Mouse (Mus musculus) c-Kit-positive CD71-positive TER-119-negative erythroid progenitor cells, embryonic 14.5 days (primary cell): ENCODE data around the gene Pex13.
"Not testable (repeated sequence)": the region's sequence is repeated elsewhere in the genome, so short reads cannot be mapped to it uniquely, and the experiment has no call there.

Experiments used
- DNase-seq: peaks from one replicate; pipeline ENCODE4 v3.0.0-alpha.2; 2013; ENCODE audit warnings: low read depth

Gene Pex13

DNA sequence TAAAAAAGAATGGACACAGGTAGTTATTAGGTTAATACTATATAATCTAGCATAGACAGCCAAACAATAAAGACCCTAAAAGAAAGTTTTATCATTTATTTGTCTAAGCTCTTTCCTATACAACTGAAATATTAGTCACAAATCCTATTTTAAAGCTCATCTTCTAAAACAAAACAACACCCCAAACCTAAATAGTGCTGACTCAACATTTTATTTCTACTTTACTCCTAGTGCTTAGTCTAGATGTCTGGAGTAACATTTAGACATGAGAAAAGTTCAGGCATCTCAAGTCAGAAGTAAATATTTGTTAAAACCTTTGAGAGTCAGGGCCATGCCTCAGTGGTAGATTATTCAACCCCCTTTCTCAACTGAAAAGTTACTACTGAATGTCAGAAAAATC, 18.3 kb downstream of the Pex13 start:
- DNase-seq: no peak

DNA sequence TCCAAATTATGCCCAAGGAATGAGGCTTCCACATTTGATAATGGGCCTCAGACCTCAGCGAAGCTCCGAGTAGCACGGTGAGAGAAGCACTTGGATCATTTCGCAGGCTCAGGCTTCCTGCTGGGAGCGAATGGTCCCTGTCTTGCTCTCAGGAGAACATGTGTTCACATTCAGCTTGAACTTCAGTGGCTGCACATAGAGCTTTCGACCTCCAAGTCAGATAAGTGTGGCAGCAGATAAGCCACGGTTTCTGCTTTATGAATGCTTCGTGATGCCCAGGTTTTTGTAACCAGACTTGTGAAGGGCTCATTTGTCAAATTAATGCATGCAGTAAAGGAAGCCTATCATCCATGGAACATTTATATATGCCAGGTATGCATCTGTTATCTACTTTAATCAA, 31.2 kb downstream of the Pex13 start:
- no peak for DNase-seq

DNA sequence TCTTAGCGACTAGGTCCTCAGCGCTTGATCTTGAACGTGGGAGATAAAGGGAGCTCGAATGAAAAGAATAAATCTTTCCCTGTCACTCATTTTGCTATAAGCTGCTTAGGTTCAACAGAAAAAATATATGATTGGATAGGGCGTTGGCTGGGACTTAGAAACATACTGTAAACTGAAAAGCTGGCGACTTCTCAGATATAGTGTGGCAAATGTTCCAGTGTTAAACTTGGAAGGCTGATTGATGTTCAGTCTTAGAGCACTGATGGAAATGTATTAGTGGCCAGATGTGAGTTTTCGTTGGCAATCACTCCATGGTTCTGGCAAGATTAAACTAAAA, 31.9 kb downstream of the Pex13 start:
- DNase-seq: no peak

DNA sequence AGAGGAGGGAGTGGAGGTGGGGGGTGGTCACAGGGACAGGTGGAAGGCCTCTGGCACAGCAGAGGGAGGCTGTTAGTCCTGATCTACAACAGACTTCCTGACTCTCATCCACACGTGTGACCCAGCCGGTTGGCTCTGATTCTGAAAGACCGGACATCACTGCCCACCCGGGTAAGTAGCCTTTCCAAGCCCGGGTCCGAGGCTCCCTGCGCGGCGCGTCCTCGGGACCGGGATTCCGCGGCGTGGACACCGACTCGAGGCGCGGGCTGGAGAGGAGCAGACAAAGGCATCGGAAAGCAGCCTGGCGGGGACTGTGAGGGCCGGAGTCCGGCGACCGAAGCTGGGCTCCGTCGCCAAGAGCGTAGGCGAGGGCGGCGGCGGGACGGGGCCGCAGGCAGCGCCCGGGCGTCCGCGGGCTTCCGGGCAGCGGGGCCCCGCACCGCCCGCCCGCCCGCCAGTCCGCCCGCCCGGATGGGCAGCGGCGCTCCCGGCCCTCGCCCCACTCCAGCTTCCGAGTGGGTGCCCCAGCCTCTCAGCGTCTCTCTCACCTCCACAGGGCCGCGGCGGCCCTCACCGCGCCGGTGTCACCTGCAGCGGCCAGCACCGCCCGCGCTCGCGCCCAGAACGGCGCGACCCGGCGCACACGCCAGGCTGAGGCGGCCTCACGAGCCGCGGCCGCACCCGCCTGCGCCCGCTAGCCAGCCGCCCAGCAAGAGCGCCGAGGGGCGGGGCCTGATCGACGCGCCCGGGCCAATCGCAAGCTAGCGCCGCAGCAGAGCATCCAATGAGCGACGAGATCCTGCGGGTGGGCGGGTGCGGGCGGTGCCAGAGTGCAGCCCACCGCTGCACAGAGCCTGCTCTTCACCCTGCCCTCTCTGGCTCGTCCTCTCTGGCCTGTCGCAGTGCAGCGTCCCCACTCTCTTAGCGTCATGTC, 32.5 kb downstream of the Pex13 start, which contains the start of gene 0610010F05Rik:
TSS of gene 0610010F05Rik (minus strand) at position 695 of the 934 bp plus-strand sequence.
- peak; percentile 85 for DNase-seq

DNA sequence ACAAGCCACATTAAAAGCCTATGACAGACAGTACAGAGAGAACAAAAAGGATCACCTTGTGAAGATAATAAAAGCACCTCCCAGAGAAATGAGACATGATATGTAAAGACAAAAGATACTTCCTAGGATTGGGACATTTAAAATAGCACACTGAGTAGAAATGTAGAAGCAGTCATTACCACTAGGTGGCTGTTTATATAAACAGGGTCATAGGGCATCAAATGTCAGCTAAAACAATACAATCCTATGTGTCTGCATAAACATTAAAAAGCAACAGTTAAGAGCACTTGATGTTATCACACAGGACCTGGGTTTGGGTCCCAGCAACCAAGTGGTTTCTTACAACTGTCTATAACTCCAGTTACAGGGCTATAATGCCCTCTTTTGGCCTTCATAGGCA, 35.1 kb downstream of the Pex13 start:
- no peak for DNase-seq

DNA sequence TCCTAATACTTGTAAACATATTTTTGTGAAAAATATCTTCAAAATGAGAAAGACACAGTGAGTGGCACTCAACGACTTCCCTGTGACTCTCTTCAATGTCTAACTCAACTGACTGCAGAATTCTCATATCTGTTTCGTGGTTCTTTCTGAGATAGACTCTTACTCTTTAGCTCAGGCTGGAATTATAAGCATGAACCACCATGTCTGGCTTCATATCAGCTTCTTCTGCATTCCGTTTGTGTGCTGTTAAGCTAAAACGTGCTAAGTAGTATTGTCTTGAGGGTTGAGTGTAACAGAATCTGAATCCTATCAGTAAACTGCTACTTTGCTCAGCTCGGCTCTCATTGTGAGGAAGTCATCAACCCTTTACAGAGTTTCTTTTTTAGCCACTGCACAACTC, 46.8 kb downstream of the Pex13 start:
- no peak for DNase-seq

DNA sequence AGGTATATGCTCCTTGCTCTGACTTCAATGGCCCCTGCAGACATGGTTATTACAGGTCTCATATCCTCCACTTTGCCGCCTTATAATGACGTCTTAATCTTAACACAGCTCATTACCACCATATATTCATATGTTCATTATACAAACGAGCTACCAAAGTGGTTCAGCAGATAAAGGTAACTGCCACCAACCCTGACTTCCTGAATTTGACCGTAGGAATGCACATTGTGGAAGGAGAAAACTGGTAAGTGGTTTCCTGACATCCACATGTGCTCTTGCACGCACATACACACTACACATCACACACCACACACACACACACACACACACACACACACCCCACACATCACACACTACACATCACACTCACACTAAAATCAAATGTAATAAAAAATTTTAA, 51.2 kb downstream of the Pex13 start:
- DNase-seq: no peak

DNA sequence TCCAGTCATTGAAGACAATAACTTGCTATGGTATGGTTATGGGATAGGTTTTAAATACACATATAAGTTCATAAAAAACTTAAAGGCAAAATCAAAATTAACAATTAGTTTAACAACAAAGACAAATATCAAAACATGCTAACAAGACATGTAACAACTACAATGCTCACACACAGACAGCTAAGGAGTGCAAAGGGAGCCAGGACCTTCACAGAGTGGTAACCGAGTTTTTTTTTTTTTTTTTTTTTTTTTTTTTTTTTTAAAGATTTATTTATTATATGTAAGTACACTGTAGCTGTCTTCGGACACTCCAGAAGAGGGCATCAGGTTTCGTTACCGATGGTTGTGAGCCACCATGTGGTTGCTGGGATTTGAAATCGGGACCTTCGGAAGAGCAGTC, 58.5 kb downstream of the Pex13 start:
- not testable (repeated sequence) for DNase-seq
